In genomic region chr16:32138954-32139353, GRCm38 (mm10) we compare ENCODE assay signal across 23 mouse cellular contexts. TPM values are rescaled to one million over a fixed set of nuclear protein-coding genes. Genes with fewer than 3 reads are reported as not detected.
DNase-seq lines count a peak whose midpoint lies in the region.
"Had no signal": no experiment of that assay in that cellular context is flagged by ENCODE, and none has a peak within 500 bp of the region (broad histone marks: within the 10 kb centered on the region; RNA-seq: fewer than 3 reads in every experiment).

No protein-coding gene starts in this region.

- 94% methylated on average over 1 of the region's 1 CpGs for WGBS in forebrain, embryonic 10.5 days

- no peak overlapping the region for H3K4me3 ChIP-seq in forebrain, embryonic 10.5 days
- H3K4me3 ChIP-seq: embryonic facial prominence, embryonic 10.5 days; gastrocnemius, adult 2 months; heart, embryonic 12.5 days; hindbrain, embryonic 10.5 days had no signal

- peak; percentile 68 to 85 for DNase-seq in layer of hippocampus, adult 18-20 months (ENCODE audit: low spot score in 2 of 2)
- no peak for DNase-seq in layer of hippocampus, postnatal 25 days (ENCODE audit: extremely low spot score in 1 of 2, low spot score in 1 of 2)
- DNase-seq in right cerebral cortex, adult 18-20 months = peak; percentile 33
- no peak for DNase-seq in right cerebral cortex, postnatal 10 days (ENCODE audit: low spot score in 2 of 2)
- DNase-seq in layer of hippocampus, adult 9-11 months = peak; percentile 83
- DNase-seq in Muller cell, postnatal 12 days (ENCODE audit: inconsistent ontology term) = no peak
- no peak for DNase-seq in forebrain, embryonic 10.5 days (ENCODE audit: extremely low spot score, low spot score)
- DNase-seq: adrenal gland, postnatal 14 days; B cell, adult 2 months; cerebellum, adult 18-20 months; cerebellum, adult 9-11 months; gastrocnemius, adult 2 months; gastrocnemius, postnatal 25 days had no signal

- H3K36me3 ChIP-seq in forebrain, embryonic 10.5 days (replicated peaks) = peaks cover 12% of the 10 kb centered on the region

- H3K4me1 ChIP-seq in forebrain, embryonic 10.5 days = no peaks in the 10 kb centered on the region
- H3K4me1 ChIP-seq: heart, embryonic 12.5 days; hindbrain, embryonic 10.5 days had no signal

- H3K27ac ChIP-seq in forebrain, embryonic 10.5 days = no peak overlapping the region
- H3K27ac ChIP-seq: embryonic facial prominence, embryonic 10.5 days; gastrocnemius, adult 2 months; hindbrain, embryonic 10.5 days; hindbrain, embryonic 14.5 days had no signal

- H3K27me3 ChIP-seq in forebrain, embryonic 10.5 days (ENCODE audit: poor library complexity, severe bottlenecking) = no peaks in the 10 kb centered on the region
- H3K27me3 ChIP-seq: heart, embryonic 12.5 days had no signal

- H3K9me3 ChIP-seq in forebrain, embryonic 10.5 days = peaks cover 12% of the 10 kb centered on the region

RNA-seq across cellular contexts. Expression of gene Nrros, which starts 26.4 kb away (rescaled TPM):
- total RNA-seq in layer of hippocampus, adult 18-20 months (2021) = 10 to 100 TPM; 10.1 to 12.4 TPM
- 10 to 100 TPM in 1 of 2 experiments, 1 to 10 TPM in 1; 8.9 to 10.6 TPM for total RNA-seq in layer of hippocampus, postnatal 25 days (2021)
- polyA plus RNA-seq in forebrain, embryonic 10.5 days (2016; fragmentation: Nextera tagmentation; extraction: Ambion mirVana) = 7.3 and 9.3 TPM in 2 replicates

RNA-seq across cellular contexts. Expression of gene Cep19, which starts 39.4 kb away (rescaled TPM):
- total RNA-seq in layer of hippocampus, adult 18-20 months (2021) = 10 to 100 TPM; 65.8 to 66.3 TPM
- 10 to 100 TPM; 62.9 to 65.4 TPM for total RNA-seq in layer of hippocampus, postnatal 25 days (2021)
- 41.0 and 44.0 TPM in 2 replicates for polyA plus RNA-seq in forebrain, embryonic 10.5 days (2016; fragmentation: Nextera tagmentation; extraction: Ambion mirVana)

RNA-seq across cellular contexts. Expression of gene Pigx, which starts 39.4 kb away (rescaled TPM):
- total RNA-seq in layer of hippocampus, adult 18-20 months (2021) = 10 to 100 TPM; 23.4 to 25.2 TPM
- total RNA-seq in layer of hippocampus, postnatal 25 days (2021) = 10 to 100 TPM; 21.9 to 29.5 TPM
- 153 TPM in 2 replicates for polyA plus RNA-seq in forebrain, embryonic 10.5 days (2016; fragmentation: Nextera tagmentation; extraction: Ambion mirVana)

RNA-seq across cellular contexts. Expression of gene Bex6, which starts 40.7 kb away (rescaled TPM):
- total RNA-seq in layer of hippocampus, adult 18-20 months (2021) = not detected
- not detected for total RNA-seq in layer of hippocampus, postnatal 25 days (2021)
- polyA plus RNA-seq in forebrain, embryonic 10.5 days (2016; fragmentation: Nextera tagmentation; extraction: Ambion mirVana) = 0.62 TPM in 1 of 2 replicates, not detected in the other
- total RNA-seq: adrenal gland, postnatal 14 days; G1E; gastrocnemius, adult 2 months; gastrocnemius, postnatal 25 days; heart, adult 8-10 months; heart, postnatal 25 days had no signal
- polyA plus RNA-seq: CD4-positive, CD25-positive, alpha-beta regulatory T cell, adult 4 months; embryonic facial prominence, embryonic 10.5 days; embryonic facial prominence, embryonic 14.5 days; forebrain, embryonic 14.5 days; G1E; heart, embryonic 12.5 days; hindbrain, embryonic 10.5 days; hindbrain, embryonic 14.5 days had no signal

RNA-seq across cellular contexts. Expression of gene Pak2, which starts 59.8 kb away (rescaled TPM):
- total RNA-seq in layer of hippocampus, adult 18-20 months (2021) = 10 to 100 TPM; 28.7 to 29.8 TPM
- 10 to 100 TPM; 29.9 to 30.6 TPM for total RNA-seq in layer of hippocampus, postnatal 25 days (2021)
- 41.0 and 41.3 TPM in 2 replicates for polyA plus RNA-seq in forebrain, embryonic 10.5 days (2016; fragmentation: Nextera tagmentation; extraction: Ambion mirVana)

Comparison
In these comparisons a context has a peak if more than half of its experiments do, and no peak if none do; other contexts are left out.
1. DNase-seq: peak in layer of hippocampus, adult 18-20 months (2 of 2), right cerebral cortex, adult 18-20 months (single experiment) and layer of hippocampus, adult 9-11 months (single experiment); none in layer of hippocampus, postnatal 25 days (0 of 2), right cerebral cortex, postnatal 10 days (0 of 2), Muller cell, postnatal 12 days (single experiment) and forebrain, embryonic 10.5 days (single experiment).